Mouse (Mus musculus) hindbrain, embryonic 13.5 days (tissue): Measurements from ENCODE around the gene Kmt2d. TPM values are rescaled to one million over a fixed set of nuclear protein-coding genes. Genes with fewer than 3 reads are reported as not detected.
A peak's percentile ranks its signal among the peaks of the same experiment; 100 is the strongest.
"Not testable (repeated sequence)": the region's sequence is repeated elsewhere in the genome, so short reads cannot be mapped to it uniquely, and the experiment has no call there.

ENCODE experiments used
- ATAC-seq: fragments of 200-750 bp; cut with Nextera tagmentation; 2 replicates; pipeline ENCODE4 v1.8.0; 2017; ENCODE audit warnings: moderate TSS enrichment; ENCODE audit not compliant: low FRiP score
- H3K27ac ChIP-seq: fragments of 300-500 bp; sonication (generic); 2 replicates; pipeline ENCODE4 v1.5.1; 2015; ENCODE audit warnings: inconsistent platforms, mild to moderate bottlenecking, moderate library complexity
- H3K27me3 ChIP-seq: fragments of 300-500 bp; sonication (generic); 2 replicates; pipeline ENCODE4 v1.6.1; 2015; ENCODE audit warnings: mild to moderate bottlenecking, inconsistent platforms
- H3K36me3 ChIP-seq: fragments of 300-500 bp; sonication (generic); 2 replicates; pipeline ENCODE4 v1.6.1; 2015; ENCODE audit warnings: mild to moderate bottlenecking, inconsistent platforms
- H3K4me1 ChIP-seq: fragments of 300-500 bp; sonication (generic); replicated peaks from 2 replicates; pipeline ENCODE4 v1.6.1; 2015; ENCODE audit warnings: inconsistent platforms
- H3K4me2 ChIP-seq: fragments of 300-500 bp; sonication (generic); 2 replicates; pipeline ENCODE4 v1.6.1; 2015; ENCODE audit warnings: inconsistent platforms, mild to moderate bottlenecking, moderate library complexity
- H3K4me3 ChIP-seq: fragments of 300-500 bp; sonication (generic); 2 replicates; pipeline ENCODE4 v1.5.1; 2015; ENCODE audit warnings: mild to moderate bottlenecking, inconsistent platforms
- H3K9ac ChIP-seq: fragments of 300-500 bp; sonication (generic); 2 replicates; pipeline ENCODE4 v1.6.1; 2015; ENCODE audit warnings: mild to moderate bottlenecking, inconsistent platforms
- H3K9me3 ChIP-seq: fragments of 300-500 bp; sonication (generic); 2 replicates; pipeline ENCODE4 v1.6.1; 2016; ENCODE audit warnings: inconsistent platforms
- WGBS: fragments of 180-500 bp; shearing (Covaris S2); methylation state at CpG from one replicate; pipeline ENCODE4 v1.1.7; 2015; 5-methylcytosine and 5-hydroxymethylcytosine counted together
- polyA plus RNA-seq: library from polyadenylated mRNA; unstranded; fragments of >200 nt; fragmentation: Nextera tagmentation; extraction: Ambion mirVana; gene quantifications from 2 replicates; pipeline ENCODE4 v1.2.1, GENCODE M21; 2015

Gene Kmt2d
- polyA plus RNA-seq, 1 experiment from 2014 or later = 11.6 TPM

DNA sequence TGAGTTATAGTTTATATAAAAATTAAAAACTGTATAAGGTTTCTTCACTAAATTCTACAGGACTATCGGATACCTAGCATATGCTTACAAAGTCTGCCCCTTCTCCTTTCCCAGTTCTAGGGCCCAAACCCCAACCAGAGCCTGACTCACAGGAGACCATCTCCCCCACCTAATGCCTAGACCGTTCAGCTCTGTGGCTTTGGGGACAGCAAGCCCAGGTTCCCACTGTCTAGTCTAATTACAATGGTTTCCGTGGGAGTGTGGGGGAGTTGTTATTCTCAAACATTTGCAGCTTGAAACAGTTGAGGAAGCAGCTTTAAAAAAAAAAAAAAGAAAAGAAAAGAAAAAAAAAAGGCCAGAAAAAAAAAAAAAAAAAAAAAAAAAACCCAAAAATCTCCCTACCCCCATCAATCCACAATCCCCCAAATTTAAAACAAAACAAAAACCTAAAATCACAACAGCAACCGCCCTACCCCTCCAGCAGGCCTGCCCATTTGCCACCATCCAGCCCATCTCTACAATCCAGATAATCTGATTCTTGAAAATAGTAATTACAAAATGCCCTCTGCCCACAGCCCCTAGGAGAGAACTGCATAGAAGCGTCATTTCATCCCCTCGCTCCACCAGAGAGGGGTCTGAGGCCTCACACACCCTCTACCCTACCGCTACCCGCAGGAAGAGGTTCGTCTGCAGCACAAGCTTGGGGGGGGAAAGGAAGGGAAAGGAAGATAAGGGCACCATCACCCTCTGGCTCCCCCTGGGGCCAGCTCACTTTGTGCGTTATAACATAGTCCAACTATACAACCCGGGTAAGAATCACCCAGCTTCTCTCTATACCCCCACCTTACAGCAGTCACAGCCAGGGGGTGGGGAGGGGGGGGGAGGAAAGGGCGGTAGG, 38.6 kb downstream of the Kmt2d start:
- no peak for ATAC-seq
- WGBS = 63% methylated on average over 12 of the region's 12 CpGs
- Histone ChIP-seq H3K4me1 (peaks cover 18% of the 10 kb centered on the region), H3K9me3 (no peaks in the 10 kb centered on the region), H3K27me3 (no peaks in the 10 kb centered on the region), H3K36me3 (peaks cover 50% of the 10 kb centered on the region), H3K4me3 (no peak overlapping the region), H3K4me2 (peak overlapping the region; percentile 77), H3K27ac (peak overlapping the region; percentile 20; the same call in 1 of the 2 replicates), H3K9ac (no peak overlapping the region)

DNA sequence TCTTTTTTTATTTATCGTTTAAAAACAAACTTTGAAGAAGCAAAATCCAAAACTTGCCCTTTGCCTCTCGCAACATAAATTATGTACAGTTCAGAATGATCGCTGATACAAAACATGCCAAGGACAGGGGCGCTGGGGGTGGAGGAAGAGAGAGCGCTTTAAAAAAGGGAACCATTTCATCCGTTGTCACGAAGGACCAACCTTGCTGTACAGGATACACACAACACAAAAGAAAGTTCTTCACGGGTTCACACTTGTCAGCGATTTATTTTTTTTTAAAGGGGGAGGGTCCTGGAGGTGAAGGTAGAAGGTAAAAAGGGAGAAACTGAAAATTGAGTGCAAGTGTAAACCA, 39.3 kb downstream of the Kmt2d start:
- no peaks in the 10 kb centered on the region for H3K27me3 ChIP-seq
- peak overlapping the region; percentile 86 for H3K27ac ChIP-seq
- peak overlapping the region; percentile 77 for H3K4me2 ChIP-seq
- 17% methylated on average over 9 of the region's 9 CpGs for WGBS
- peak overlapping the region; percentile 83 for H3K9ac ChIP-seq
- peaks cover 18% of the 10 kb centered on the region for H3K4me1 ChIP-seq
- peaks cover 43% of the 10 kb centered on the region for H3K36me3 ChIP-seq
- no peaks in the 10 kb centered on the region for H3K9me3 ChIP-seq
- peak overlapping the region; percentile 70 for H3K4me3 ChIP-seq
- peak; percentile 51 for ATAC-seq

DNA sequence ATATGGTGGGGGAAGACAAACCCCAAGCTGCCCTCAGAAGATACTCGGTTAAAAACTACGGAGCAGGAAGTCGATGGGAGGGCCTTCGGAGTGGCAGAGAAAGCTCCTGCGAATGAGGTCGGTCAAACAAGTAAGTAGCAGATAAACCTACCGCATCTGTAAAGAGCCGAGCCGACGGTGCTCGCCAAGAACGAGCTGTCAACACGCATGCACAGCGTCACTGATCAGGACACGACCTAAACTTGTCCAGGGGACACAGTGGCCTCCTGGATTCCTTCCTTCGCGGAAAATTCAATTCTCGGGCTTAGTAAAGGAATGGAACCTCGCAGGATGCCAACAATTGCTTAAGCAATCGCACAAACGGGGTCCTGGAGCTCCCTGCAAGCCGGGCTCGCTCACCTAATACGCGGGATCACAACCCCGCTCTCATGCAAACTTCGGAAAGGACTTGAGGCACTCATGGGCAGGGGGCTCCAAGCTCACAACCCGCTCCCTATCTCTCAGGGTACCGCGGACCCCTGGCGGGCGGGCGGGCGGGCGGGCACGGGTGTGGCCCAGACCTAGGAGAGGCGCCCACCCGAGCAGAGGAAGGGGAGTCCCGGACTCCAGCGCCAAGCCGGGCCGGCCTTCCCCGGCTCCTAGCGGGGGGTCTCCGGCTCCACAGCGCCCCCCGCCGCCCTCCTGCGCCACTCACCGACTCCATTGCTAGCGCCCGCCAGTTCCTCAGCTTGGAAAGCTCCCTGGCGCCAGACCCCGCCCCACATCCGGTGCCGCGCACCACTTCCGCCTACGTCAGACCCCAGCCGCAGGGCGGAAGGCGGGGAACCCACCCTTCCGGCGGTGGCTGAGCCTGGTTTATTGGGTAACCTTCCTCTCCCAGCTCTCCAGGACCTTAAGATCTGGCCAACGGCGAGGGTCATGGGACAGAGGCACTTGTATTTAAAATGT, 40.0 kb downstream of the Kmt2d start, which contains the start of gene Prkag1:
Gene Prkag1 (minus strand): TSS at position 786 of the 948 bp plus-strand sequence.
- ATAC-seq = peak; percentile 97
- Histone ChIP-seq H3K4me1 (peaks cover 18% of the 10 kb centered on the region), H3K9me3 (no peaks in the 10 kb centered on the region), H3K4me2 (peak within 1 kb of the TSS; percentile 77), H3K9ac (peak within 1 kb of the TSS; percentile 83), H3K27me3 (no peaks in the 10 kb centered on the region), H3K27ac (peak within 1 kb of the TSS; percentile 86), H3K36me3 (peaks cover 36% of the 10 kb centered on the region), H3K4me3 (peak within 1 kb of the TSS; percentile 70)
- under 1% methylated on average over 62 of the region's 66 CpGs for WGBS

- Histone ChIP-seq H3K9me3 (no peaks in the 10 kb centered on the region), H3K4me1 (peaks cover 18% of the 10 kb centered on the region), H3K36me3 (peaks cover 27% of the 10 kb centered on the region), H3K9ac (no peak overlapping the region), H3K4me3 (no peak overlapping the region), H3K27ac (no peak overlapping the region), H3K4me2 (no peak overlapping the region), H3K27me3 (no peaks in the 10 kb centered on the region)
- ATAC-seq = no peak
- WGBS = 93% methylated on average over 7 of the region's 7 CpGs
These were observed 43.4 kb downstream of the Kmt2d start for GRCm38 (mm10) chr15:98827611-98828011.

- no peak overlapping the region for H3K4me3 ChIP-seq
- H3K36me3 ChIP-seq = peaks cover 45% of the 10 kb centered on the region
- ATAC-seq = no peak
- H3K9ac ChIP-seq = no peak overlapping the region
- 59% methylated on average over 3 of the region's 3 CpGs for WGBS
- no peaks in the 10 kb centered on the region for H3K4me1 ChIP-seq
- no peak overlapping the region for H3K27ac ChIP-seq
- no peaks in the 10 kb centered on the region for H3K9me3 ChIP-seq
- no peak overlapping the region for H3K4me2 ChIP-seq
- H3K27me3 ChIP-seq = no peaks in the 10 kb centered on the region
These were observed 47.6 kb downstream of the Kmt2d start for GRCm38 (mm10) chr15:98823434-98823833.

DNA sequence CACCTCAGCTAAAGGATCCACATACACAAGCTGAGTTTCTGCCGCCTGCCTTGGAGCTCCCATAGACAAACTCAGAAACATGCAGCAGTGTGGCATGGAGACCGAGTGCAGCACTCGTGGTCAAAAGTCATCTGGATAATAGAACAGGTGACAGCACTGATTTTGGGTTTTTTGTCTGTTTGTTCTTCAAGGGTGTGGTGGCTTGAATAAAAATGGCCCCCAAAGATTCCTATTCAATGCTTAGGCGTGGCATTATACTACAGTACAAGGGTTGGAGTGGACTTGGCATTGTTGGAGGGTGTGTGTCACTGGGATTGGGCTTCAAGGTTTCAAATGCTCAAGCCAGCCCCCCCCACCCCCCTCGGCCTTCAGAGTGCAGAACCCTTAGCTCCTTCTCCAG, 48.9 kb downstream of the Kmt2d start:
- H3K27ac ChIP-seq = no peak overlapping the region
- ATAC-seq = no peak
- H3K36me3 ChIP-seq = peaks cover 40% of the 10 kb centered on the region
- no peaks in the 10 kb centered on the region for H3K27me3 ChIP-seq
- H3K4me3 ChIP-seq = no peak overlapping the region
- no peak overlapping the region for H3K9ac ChIP-seq
- no peaks in the 10 kb centered on the region for H3K4me1 ChIP-seq
- no peak overlapping the region for H3K4me2 ChIP-seq
- no peaks in the 10 kb centered on the region for H3K9me3 ChIP-seq
- WGBS = 93% methylated on average over 5 of the region's 5 CpGs

DNA sequence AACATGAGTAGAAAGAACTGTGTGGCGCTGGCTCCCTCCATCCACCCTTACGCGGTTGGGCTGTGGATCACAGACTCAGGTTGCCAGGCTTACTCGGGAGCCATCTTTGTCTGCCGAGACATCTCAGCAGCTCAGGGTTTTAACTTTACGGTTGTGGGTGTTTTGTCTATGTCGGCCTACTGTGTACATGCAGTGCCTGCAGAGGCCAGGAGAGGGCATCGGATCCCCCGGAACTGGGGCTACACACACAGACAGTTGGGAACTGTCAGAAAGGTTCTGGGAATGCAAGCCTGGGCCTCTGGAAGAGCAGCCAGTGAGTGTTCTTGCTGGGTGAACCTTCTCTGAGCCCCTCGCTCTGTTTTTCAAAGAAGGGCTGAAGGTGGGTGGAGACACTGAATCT, 49.6 kb downstream of the Kmt2d start:
- 32% methylated on average over 10 of the region's 10 CpGs for WGBS
- H3K9ac ChIP-seq = no peak overlapping the region
- no peaks in the 10 kb centered on the region for H3K9me3 ChIP-seq
- H3K27ac ChIP-seq = no peak overlapping the region
- peaks cover 45% of the 10 kb centered on the region for H3K36me3 ChIP-seq
- H3K4me2 ChIP-seq = no peak overlapping the region
- H3K4me1 ChIP-seq = no peaks in the 10 kb centered on the region
- ATAC-seq = no peak
- H3K27me3 ChIP-seq = no peaks in the 10 kb centered on the region
- no peak overlapping the region for H3K4me3 ChIP-seq

DNA sequence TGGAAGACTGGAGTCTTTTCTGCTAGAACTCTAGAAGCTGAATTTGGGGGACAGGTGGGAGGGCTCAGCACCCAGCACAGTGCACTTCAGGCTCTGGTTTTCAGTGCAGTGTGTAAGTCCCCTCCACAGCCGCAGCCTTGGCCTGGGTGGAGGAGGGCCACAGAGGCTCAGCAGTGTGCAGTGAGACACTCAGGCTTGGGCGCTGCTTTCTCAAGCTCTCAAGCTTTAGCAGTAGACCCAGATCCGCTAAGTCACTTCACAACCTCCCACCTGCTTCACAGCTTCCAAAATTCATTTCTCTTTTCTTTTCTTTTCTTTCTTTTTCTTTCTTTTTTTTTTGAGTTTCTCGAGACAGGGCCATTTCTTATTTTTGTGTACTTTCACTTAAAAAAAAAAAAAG, 50.1 kb downstream of the Kmt2d start:
- WGBS = 90% methylated on average over 4 of the region's 4 CpGs
- Histone ChIP-seq H3K4me3 (no peak overlapping the region), H3K4me1 (no peaks in the 10 kb centered on the region), H3K27ac (no peak overlapping the region), H3K36me3 (peaks cover 46% of the 10 kb centered on the region), H3K9me3 (no peaks in the 10 kb centered on the region), H3K9ac (no peak overlapping the region), H3K4me2 (no peak overlapping the region), H3K27me3 (no peaks in the 10 kb centered on the region)
- no peak for ATAC-seq

GRCm38 (mm10) chr15:98818171-98818570, 52.8 kb downstream of the Kmt2d start:
- Histone ChIP-seq H3K9me3 (no peaks in the 10 kb centered on the region), H3K27me3 (no peaks in the 10 kb centered on the region), H3K9ac (no peak overlapping the region), H3K4me3 (no peak overlapping the region), H3K27ac (no peak overlapping the region), H3K4me2 (no peak overlapping the region), H3K36me3 (peaks cover 51% of the 10 kb centered on the region), H3K4me1 (no peaks in the 10 kb centered on the region)
- no peak for ATAC-seq
- 93% methylated on average over 7 of the region's 7 CpGs for WGBS

GRCm38 (mm10) chr15:98812741-98813424, 58.1 kb downstream of the Kmt2d start:
- Histone ChIP-seq H3K9ac (no peak overlapping the region), H3K27ac (no peak overlapping the region), H3K4me3 (no peak overlapping the region), H3K36me3 (peaks cover 48% of the 10 kb centered on the region), H3K4me1 (peaks cover 16% of the 10 kb centered on the region), H3K9me3 (no peaks in the 10 kb centered on the region), H3K4me2 (no peak overlapping the region), H3K27me3 (peaks cover 33% of the 10 kb centered on the region)
- no peak for ATAC-seq
- WGBS = 85% methylated on average over 20 of the region's 20 CpGs

DNA sequence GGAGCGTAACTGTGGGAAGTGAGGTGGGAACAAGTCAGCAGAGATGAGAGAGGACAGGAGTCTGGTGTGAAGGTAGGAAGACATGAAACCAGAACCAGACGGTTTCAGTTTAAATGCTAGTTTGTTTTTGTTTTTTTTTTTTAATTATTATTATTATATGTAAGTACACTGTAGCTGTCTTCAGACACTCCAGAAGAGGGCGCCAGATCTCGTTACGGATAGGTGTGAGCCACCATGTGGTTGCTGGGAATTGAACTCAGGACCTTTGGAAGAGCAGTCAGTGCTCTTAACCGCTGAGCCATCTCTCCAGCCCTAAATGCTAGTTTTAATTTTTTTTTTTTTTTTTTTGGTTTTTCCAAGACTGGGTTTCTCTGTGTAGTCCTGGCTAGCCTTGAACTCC, 60.8 kb downstream of the Kmt2d start:
- H3K27ac ChIP-seq, H3K4me2 ChIP-seq, ATAC-seq, H3K9ac ChIP-seq, H3K9me3 ChIP-seq, H3K4me3 ChIP-seq: not testable (repeated sequence)
- Histone ChIP-seq H3K36me3 (peaks cover 37% of the 10 kb centered on the region), H3K27me3 (peaks cover 60% of the 10 kb centered on the region), H3K4me1 (peaks cover 42% of the 10 kb centered on the region)
- WGBS = 77% methylated on average over 6 of the region's 6 CpGs

DNA sequence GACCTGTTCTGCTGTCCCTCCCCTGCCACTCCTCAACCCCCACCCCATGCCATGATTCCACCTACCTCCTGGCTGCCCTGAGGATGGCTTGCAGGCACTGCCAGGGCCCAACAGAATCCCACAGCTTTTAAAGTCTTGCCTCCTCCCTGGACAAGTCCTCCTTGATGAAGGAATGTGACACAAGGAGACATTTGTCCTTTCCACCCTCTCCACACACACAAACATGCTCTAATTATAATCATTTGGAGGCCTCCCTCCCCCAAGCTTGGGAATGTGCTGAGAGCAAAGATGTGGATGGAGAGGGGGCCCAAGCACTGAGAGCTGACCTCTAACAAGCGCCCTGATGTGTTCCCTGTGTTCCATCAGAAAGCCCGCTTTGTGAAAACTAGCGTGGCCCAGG, 61.6 kb downstream of the Kmt2d start, which contains the start of gene Ddn:
Gene Ddn (minus strand): TSS at position 101 of the 400 bp plus-strand sequence.
- no peak within 1 kb of the TSS for H3K27ac ChIP-seq
- H3K4me1 ChIP-seq = peaks cover 49% of the 10 kb centered on the region
- peak within 1 kb of the TSS; percentile 68 for H3K9ac ChIP-seq
- H3K36me3 ChIP-seq = peaks cover 31% of the 10 kb centered on the region
- WGBS = 44% methylated on average over 3 of the region's 3 CpGs
- no peak for ATAC-seq
- H3K27me3 ChIP-seq = peaks cover 68% of the 10 kb centered on the region
- H3K9me3 ChIP-seq = no peaks in the 10 kb centered on the region
- H3K4me3 ChIP-seq = peak within 1 kb of the TSS; percentile 48
- peak within 1 kb of the TSS; percentile 77 for H3K4me2 ChIP-seq
